In genomic region chr5:52652606-52653005, GRCm38 (mm10) we compare ENCODE assay signal across 35 mouse cellular contexts.
"Had no signal": no experiment of that assay in that cellular context is flagged by ENCODE, and none has a peak within 500 bp of the region (broad histone marks: within the 10 kb centered on the region; RNA-seq: fewer than 3 reads in every experiment).

No protein-coding gene starts in this region.

- DNase-seq: heart, postnatal 10 days; heart, postnatal 14 days; heart, postnatal 36 days; heart, postnatal 4 days; kidney, adult 11 months; kidney, adult 18-20 months; kidney, adult 2 months; kidney, adult 8-10 months; kidney, adult 9 months; kidney, postnatal 10 days; kidney, postnatal 14 days; kidney, postnatal 25 days; kidney, postnatal 36 days; kidney, postnatal 4 days; layer of hippocampus, adult 9-11 months; layer of hippocampus, postnatal 36 days had no signal

- H3K9me3 ChIP-seq: heart, embryonic 10.5 days; heart, embryonic 12.5 days; heart, embryonic 13.5 days; heart, embryonic 15.5 days; hindbrain, embryonic 10.5 days; hindbrain, embryonic 12.5 days; hindbrain, embryonic 13.5 days; hindbrain, embryonic 15.5 days; kidney, embryonic 15.5 days had no signal

- H3K4me2 ChIP-seq: heart, embryonic 11.5 days; heart, embryonic 12.5 days; heart, embryonic 13.5 days; heart, embryonic 15.5 days; hindbrain, embryonic 12.5 days; hindbrain, embryonic 13.5 days; hindbrain, embryonic 14.5 days; hindbrain, embryonic 15.5 days; kidney, embryonic 15.5 days had no signal

- H3K27ac ChIP-seq: heart, embryonic 10.5 days; heart, embryonic 13.5 days; heart, embryonic 15.5 days; hindbrain, embryonic 10.5 days; hindbrain, embryonic 12.5 days; hindbrain, embryonic 13.5 days; hindbrain, embryonic 14.5 days; hindbrain, embryonic 15.5 days; hindbrain, postnatal 0 days; kidney, embryonic 15.5 days; kidney, postnatal 0 days; layer of hippocampus, adult 2 months; left cerebral cortex, adult 2 months had no signal

- H3K4me1 ChIP-seq: heart, embryonic 10.5 days; heart, embryonic 12.5 days; heart, embryonic 13.5 days; heart, embryonic 15.5 days; hindbrain, embryonic 10.5 days; hindbrain, embryonic 12.5 days; hindbrain, embryonic 13.5 days; hindbrain, embryonic 15.5 days; kidney, embryonic 15.5 days had no signal

- H3K9ac ChIP-seq: heart, embryonic 12.5 days; heart, embryonic 13.5 days; heart, embryonic 15.5 days; hindbrain, embryonic 12.5 days; hindbrain, embryonic 13.5 days; hindbrain, embryonic 14.5 days; hindbrain, embryonic 15.5 days; kidney, embryonic 15.5 days had no signal

- H3K27me3 ChIP-seq: heart, embryonic 12.5 days; heart, embryonic 13.5 days; heart, embryonic 15.5 days; hindbrain, embryonic 12.5 days; hindbrain, embryonic 13.5 days; hindbrain, embryonic 15.5 days; kidney, embryonic 15.5 days had no signal

- H3K4me3 ChIP-seq: heart, embryonic 10.5 days; heart, embryonic 12.5 days; heart, embryonic 13.5 days; heart, embryonic 15.5 days; hindbrain, embryonic 10.5 days; hindbrain, embryonic 12.5 days; hindbrain, embryonic 13.5 days; hindbrain, embryonic 15.5 days; kidney, embryonic 15.5 days; layer of hippocampus, adult 2 months; left cerebral cortex, adult 2 months had no signal

- ATAC-seq: hindbrain, embryonic 16.5 days; hindbrain, postnatal 0 days; inflammation-experienced regulatory T-cells, adult 6 months; intestine, embryonic 16.5 days; intestine, postnatal 0 days had no signal
